Mouse (Mus musculus) olfactory bulb, adult 2 months (tissue): ENCODE results near the gene Aox3.

ENCODE experiments used
- CTCF ChIP-seq: fragments of 200-500 bp; IDR thresholded peaks from 2 replicates; pipeline ENCODE4 v1.5.1; 2012; ENCODE audit warnings: low read depth, mild to moderate bottlenecking, low read length, moderate library complexity; ENCODE audit not compliant: insufficient read depth
- POLR2A ChIP-seq: fragments of 200-500 bp; IDR thresholded peaks from 2 replicates; pipeline ENCODE4 v1.6.1; 2012; ENCODE audit warnings: mild to moderate bottlenecking, low read depth, low read length, moderate library complexity; ENCODE audit not compliant: insufficient read depth

- TF ChIP-seq CTCF (no peak), POLR2A (no peak)
Measured at GRCm38 (mm10) chr1:58081356-58081755, 31.6 kb upstream of the Aox3 start.
